Mouse (Mus musculus): ENCODE measurements around the gene Pik3cd.

The Pik3cd gene

DNA sequence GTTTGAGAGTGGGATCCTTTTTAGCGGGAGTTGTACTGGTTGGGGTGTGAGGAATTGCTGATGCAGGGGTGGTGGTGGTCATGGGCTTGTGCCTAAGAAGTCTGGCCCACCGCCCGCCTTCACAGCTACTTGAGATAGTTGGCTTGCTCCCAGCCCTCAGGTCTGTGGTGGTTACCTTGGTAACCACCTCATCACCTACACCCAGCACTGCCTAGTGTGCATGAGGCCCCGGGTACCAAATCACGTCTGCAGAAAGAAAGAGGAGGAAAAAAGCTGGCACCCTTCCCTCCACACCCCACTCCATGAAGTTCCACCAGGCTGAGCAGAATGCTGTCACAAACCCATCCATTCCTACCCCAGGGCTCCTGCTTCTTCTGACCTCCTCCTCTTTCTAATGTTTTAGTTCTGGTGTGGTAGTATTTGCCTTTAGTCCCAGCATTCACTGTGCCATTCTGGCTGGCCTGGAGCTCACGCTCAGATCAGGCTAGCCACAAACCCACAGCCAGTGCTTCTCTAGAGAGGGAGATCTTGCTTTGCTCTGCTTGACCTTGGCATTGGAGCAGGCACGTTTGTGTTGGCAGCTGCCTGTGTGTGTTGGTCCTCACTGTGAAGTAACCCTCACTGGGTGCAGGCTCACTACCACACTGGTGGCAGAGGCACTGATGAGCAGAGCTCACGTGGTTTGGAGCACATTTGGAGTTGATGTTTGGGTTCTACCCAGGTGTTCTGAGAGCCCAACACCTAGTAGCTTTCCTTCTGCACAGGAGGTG, 92.9 kb downstream of the Pik3cd start:
- peak; percentile 61 for ATAC-seq (ENCODE audit: low TSS enrichment)

DNA sequence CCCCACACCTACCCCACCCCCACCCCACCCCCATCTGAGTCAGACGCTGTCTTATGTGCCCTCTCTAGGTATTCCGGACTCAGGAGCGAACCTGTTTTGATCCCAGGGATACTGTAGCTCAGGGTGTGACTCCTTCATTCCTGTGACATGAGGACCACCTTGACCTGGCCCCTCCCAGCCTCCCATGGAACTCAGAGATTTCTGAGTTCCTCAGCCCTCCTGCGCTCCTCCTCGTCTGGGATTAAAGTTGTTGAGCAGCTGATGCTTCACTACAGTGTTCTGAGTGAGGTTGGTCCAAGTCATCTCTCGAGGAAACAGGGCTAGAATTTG, 94.1 kb downstream of the Pik3cd start:
- ATAC-seq (ENCODE audit: low TSS enrichment): no peak

DNA sequence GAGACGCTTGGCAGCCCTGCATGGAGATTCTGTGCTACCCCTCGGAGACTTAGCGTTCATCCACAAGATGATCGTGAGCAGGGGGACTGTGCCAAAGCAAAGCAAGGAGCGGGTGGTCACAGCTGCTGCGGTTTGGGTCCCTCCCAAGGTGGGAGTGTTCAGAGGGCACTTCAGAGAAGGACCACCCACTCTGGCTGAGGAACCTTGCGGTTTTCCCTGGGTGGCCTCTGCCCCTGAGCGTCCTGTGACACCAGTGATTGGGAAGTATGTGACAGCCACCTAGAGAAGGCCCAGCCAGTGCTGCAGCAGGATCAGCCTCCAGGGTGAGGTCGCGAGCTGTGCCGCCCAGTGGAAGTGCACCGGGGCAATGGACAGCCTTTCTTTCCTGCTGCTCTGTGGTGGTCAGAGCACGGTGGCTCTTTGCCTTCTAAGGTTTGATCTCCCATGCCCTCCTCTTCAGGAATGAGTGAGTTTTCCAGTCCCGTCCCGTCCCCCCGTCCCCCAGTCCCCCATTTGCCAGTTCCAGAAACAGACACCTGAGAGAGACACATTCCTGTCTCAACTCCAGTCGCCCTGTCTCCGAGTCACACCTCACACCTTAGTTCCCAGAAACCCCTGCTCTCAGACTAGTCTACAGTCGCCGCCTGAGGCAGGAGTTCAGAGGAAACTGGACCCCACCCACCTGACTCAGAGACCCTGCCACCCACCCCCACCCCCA, 94.6 kb downstream of the Pik3cd start:
- no peak for ATAC-seq (ENCODE audit: low TSS enrichment)

DNA sequence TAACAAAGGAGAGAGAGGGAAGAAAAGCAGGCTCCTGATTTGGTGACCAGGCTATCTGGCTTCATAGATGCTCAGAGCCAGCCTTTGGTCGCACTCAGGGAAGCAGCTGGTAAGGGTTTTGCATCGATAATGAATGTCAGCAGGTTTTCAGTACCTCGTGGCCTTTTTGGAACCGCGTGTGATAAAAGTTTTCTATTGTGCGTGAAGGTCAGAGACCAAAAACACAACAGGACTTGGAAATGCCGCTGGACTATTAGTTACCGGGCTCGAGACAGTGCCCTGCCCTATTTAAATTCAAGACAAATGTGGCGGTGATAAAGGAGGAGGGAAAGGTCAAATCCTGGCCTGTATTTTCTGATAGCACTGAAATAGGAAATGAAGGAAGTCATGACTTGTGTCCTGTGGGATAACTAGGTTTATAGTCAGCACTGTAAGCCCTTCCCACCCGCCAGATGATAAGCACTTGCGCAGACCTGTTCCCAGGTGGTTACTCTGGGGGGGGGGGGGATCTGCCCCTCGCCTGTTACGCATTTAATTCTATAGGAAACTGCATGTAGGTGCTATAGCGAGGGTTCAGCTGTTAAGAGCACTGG, 95.5 kb downstream of the Pik3cd start:
- ATAC-seq (ENCODE audit: low TSS enrichment): no peak

DNA sequence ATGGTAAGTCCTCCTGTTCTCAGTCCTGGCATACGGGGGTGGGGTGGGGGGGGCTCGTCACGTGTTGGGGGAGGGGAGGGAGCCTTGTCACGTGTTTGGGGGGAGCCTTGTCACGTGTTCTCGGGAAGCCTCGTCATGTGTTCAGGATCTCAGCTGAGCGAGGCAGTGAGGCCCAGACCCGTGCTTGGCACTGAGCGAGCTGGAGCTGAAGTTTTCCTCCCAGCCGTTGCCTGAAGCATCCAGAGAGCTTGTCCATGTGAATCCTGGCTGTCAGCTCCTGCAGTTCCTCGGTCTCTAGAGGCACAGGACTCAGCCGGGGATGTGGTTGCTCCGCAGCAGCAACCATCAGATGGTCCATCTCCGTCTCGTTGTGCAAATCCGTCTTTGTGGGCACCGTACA, 96.3 kb downstream of the Pik3cd start:
- peak; percentile 41; the same call in 1 of the 2 replicates for ATAC-seq (ENCODE audit: low TSS enrichment)

DNA sequence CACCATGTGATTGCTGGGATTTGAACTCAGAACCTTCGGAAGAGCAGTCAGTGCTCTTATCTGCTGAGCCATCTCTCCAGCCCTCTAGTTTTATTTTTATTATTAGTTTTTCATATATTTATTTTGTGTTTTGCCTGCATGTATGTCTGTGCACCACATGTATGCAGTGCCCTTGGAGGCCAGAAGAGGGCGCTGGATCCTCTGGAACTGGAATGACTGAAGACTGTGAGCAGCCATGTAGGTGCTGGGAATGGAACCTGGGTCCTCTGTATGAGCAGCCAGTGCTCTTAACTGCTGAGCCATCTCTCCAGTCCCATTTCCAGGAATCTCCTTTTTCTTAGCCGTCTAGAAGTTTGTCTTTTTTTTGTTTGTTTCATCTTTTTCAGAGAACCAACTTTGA, 97.9 kb downstream of the Pik3cd start:
- no peak for ATAC-seq (ENCODE audit: low TSS enrichment)

DNA sequence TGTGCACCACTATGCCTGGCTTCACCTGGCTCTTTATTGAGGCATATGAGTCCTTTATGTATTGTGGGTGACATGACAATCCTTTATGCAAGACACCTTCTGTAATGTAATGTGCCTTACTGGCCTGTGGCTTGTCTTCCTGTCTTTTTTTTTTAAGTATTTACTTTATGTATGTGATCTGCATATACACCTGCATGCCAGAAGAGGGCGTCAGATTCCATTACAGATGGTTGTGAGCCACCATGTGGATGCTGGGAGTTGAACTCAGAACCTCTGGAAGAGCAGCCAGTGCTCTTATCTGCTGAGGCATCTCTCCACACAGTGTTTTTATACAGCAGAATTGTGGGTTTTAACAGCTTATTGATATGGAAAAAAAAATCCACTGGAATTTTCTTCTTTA, 98.5 kb downstream of the Pik3cd start:
- ATAC-seq (ENCODE audit: low TSS enrichment): no peak

DNA sequence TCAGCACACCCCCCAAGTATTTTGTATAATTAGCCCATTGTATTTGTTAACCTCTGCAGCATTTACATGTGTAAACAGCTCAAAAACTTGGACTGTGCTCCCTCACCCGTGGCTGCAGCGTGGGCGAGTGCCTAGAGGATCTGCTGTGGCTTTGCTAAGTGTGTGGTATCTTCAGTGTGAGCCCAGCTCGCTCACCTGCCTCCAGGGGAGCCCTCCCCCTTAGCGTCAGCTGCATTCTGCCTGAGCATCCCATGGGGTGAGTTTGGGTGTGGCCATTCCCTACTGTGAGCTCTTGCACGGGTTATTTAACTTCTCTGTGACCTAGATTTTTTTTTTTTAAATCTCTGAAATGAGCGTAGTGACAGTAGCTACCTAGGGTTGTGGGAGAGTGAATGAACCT, 100.1 kb downstream of the Pik3cd start:
- 0 out of 2 replicates have a peak, but pooled peaks have one; percentile 22 for ATAC-seq (ENCODE audit: low TSS enrichment)

DNA sequence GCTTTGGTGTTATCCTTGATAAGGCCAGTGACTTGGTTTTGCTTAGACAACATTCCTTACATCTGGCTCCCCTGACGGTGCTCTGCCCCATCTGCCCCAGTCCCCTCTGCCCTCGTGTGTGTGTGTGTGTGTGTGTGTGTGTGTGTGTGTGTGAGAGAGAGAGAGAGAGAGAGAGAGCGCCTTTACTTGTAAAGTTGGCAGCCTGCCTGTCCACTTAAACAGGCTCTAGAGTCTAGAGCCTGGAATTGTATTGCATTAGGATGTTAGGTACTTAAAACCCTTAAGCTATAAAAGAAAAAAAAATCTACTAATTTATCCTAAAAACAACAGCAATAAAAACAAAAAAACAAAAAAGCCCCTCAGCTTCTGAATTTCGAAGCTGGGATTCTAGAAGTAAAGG, 100.9 kb downstream of the Pik3cd start:
- ATAC-seq (ENCODE audit: low TSS enrichment): no peak

DNA sequence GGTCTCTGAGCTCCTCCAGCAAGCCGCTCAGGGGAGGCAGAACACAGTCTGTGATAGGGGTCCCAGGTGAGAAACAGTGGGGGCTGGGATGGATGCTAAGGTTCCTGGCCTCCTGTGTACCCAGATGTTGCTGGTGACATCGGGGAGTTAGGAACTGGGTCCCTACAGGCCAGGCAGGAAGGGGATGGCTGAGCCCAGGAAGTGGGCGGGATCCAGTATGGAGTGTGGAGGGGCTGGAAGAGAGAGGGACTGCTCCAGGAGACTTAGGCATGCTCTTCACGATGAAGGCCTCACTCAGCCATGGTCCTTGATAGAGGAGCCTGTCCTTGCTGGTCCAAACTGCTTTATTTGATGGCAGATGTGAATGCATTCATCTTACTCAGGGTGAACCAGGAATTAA, 102.2 kb downstream of the Pik3cd start:
- no peak for ATAC-seq (ENCODE audit: low TSS enrichment)

DNA sequence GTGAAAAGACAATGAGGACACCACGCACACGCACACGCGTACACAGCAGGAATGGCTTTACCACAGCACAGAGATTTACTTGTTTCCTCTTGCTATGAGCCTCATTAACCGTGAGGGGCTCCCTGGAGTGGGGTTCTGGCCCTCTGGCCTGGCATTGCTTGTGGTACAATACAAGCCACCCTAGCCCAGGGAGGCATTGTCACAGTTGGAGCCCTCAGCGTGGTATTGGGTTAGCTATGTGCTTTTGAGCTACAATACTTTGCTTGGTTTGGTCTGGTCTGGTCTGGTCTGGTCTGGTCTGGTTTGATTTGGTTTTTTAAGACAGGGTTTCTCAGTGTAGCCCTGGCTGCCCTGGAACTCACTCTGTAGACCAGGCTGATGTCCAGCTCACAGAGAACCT, 102.8 kb downstream of the Pik3cd start:
- ATAC-seq (ENCODE audit: low TSS enrichment): no peak
